Mouse (Mus musculus) liver, embryonic 14.5 days (tissue): Measurements from ENCODE around the gene Sbf2.

ENCODE experiments used
- CTCF ChIP-seq: IDR thresholded peaks from 2 replicates; pipeline ENCODE4 v1.5.1; 2016; ENCODE audit warnings: antibody characterized with exemption, low read depth, control low read depth
- EP300 ChIP-seq: IDR thresholded peaks from 2 replicates; pipeline ENCODE4 v1.6.1; 2016; ENCODE audit warnings: antibody characterized with exemption, low read depth

- TF ChIP-seq CTCF (no peak), EP300 (no peak)
These were observed 293.6 kb downstream of the Sbf2 start for GRCm38 (mm10) chr7:110321106-110321505.
